Mouse (Mus musculus) heart, embryonic 14.5 days (tissue): ENCODE measurements around the gene Tuba1a. TPM values are rescaled to one million over a fixed set of nuclear protein-coding genes. Genes with fewer than 3 reads are reported as not detected.
A peak's percentile ranks its signal among the peaks of the same experiment; 100 is the strongest.

ENCODE experiments used
- ATAC-seq: fragments of 200-750 bp; cut with Nextera tagmentation; 2 replicates; pipeline ENCODE4 v1.8.0; 2017; ENCODE audit warnings: low read depth, moderate TSS enrichment; ENCODE audit not compliant: insufficient number of reproducible peaks, insufficient read depth, low FRiP score
- H3K27ac ChIP-seq, 2 experiments: fragments of 200-500 bp in 1 of 2; fragments of 300-500 bp in 1 of 2; sonication (generic) in 1 of 2; replicated peaks in 1 of 2; 2 replicates each; pipeline ENCODE4 v1.5.1; 2012 to 2014; ENCODE audit warnings: low read depth in 2 of 2, low read length in 2 of 2, control low read depth in 1 of 2, mild to moderate bottlenecking in 1 of 2, mixed read lengths in 1 of 2; ENCODE audit not compliant: control insufficient read depth in 1 of 2, insufficient read depth in 1 of 2
- H3K27me3 ChIP-seq: fragments of 300-500 bp; sonication (generic); 2 replicates; pipeline ENCODE4 v1.6.1; 2014; ENCODE audit warnings: mild to moderate bottlenecking, low read length, control low read depth; ENCODE audit not compliant: control insufficient read depth, insufficient read depth
- H3K36me3 ChIP-seq: fragments of 300-500 bp; sonication (generic); 2 replicates; pipeline ENCODE4 v1.6.1; 2014; ENCODE audit warnings: mild to moderate bottlenecking, control low read depth, low read length, mixed read lengths; ENCODE audit not compliant: control insufficient read depth, insufficient read depth
- H3K4me1 ChIP-seq, 2 experiments: fragments of 200-500 bp in 1 of 2; fragments of 300-500 bp in 1 of 2; sonication (generic) in 1 of 2; 2 replicates each; pipeline ENCODE4 v1.6.1; 2012 to 2014; ENCODE audit warnings: low read length in 2 of 2, control low read depth in 1 of 2, mixed read lengths in 1 of 2; ENCODE audit not compliant: control insufficient read depth in 2 of 2, insufficient read depth in 2 of 2
- H3K4me2 ChIP-seq: fragments of 300-500 bp; sonication (generic); 2 replicates; pipeline ENCODE4 v1.6.1; 2014; ENCODE audit warnings: mild to moderate bottlenecking, low read length
- H3K4me3 ChIP-seq, 2 experiments: fragments of 200-500 bp in 1 of 2; fragments of 300-500 bp in 1 of 2; sonication (generic) in 1 of 2; 2 replicates each; pipeline ENCODE4 v1.5.1; 2012 to 2014; ENCODE audit warnings: low read length in 2 of 2, mild to moderate bottlenecking in 2 of 2, control low read depth in 1 of 2, low read depth in 1 of 2, moderate library complexity in 1 of 2; ENCODE audit not compliant: control insufficient read depth in 1 of 2, insufficient read depth in 1 of 2
- H3K9ac ChIP-seq: fragments of 300-500 bp; sonication (generic); 2 replicates; pipeline ENCODE4 v1.6.1; 2014; ENCODE audit warnings: mild to moderate bottlenecking, low read length
- H3K9me3 ChIP-seq: fragments of 300-500 bp; sonication (generic); 2 replicates; pipeline ENCODE4 v1.6.1; 2016; ENCODE audit warnings: low read length, control low read depth; ENCODE audit not compliant: control insufficient read depth
- WGBS: fragments of 180-500 bp; shearing (Covaris S2); extraction: QIAGEN DNeasy Blood & Tissue Kit; methylation state at CpG from one replicate; pipeline ENCODE4 v1.1.7; 2014; 5-methylcytosine and 5-hydroxymethylcytosine counted together
- polyA plus RNA-seq: library from polyadenylated mRNA; unstranded; fragments of >200 nt; fragmentation: Nextera tagmentation; extraction: Ambion mirVana; gene quantifications from 2 replicates; pipeline ENCODE4 v1.2.1, GENCODE M21; 2014

Tuba1a gene
- polyA plus RNA-seq = 790 and 917 TPM in 2 replicates

GRCm38 (mm10) chr15:98953401-98954356, at the start of gene Tuba1a, which contains the start of gene Gm49450:
Gene Tuba1a (minus strand): TSS chr15:98953703.
Gene Gm49450 (minus strand): TSS chr15:98953551.
- Histone ChIP-seq H3K4me3 (peak within 1 kb of the TSS; percentile 73 to 90), H3K36me3 (peaks cover 15% of the 10 kb centered on the region), H3K27ac (peak within 1 kb of the TSS; percentile 96 to 98), H3K9me3 (no peaks in the 10 kb centered on the region), H3K4me1 (peaks cover 4 to 14% of the 10 kb centered on the region in 2 experiments; a peak in 2 of 4 replicates), H3K9ac (peak within 1 kb of the TSS; percentile 94), H3K4me2 (peak within 1 kb of the TSS; percentile 67), H3K27me3 (no peaks in the 10 kb centered on the region)
- WGBS = 7% methylated on average over 28 of the region's 28 CpGs
- peak; percentile 98 for ATAC-seq

GRCm38 (mm10) chr15:99001451-99001931, 48.0 kb upstream of the Tuba1a start:
- ATAC-seq = peak; percentile 24; the same call in 1 of the 2 replicates
- Histone ChIP-seq H3K9ac (peak overlapping the region; percentile 51), H3K27me3 (no peaks in the 10 kb centered on the region), H3K4me1 (peaks cover 27 to 38% of the 10 kb centered on the region in 2 experiments), H3K27ac (peak overlapping the region in 1 of 2 experiments; percentile 17; a peak in 1 of 4 replicates), H3K9me3 (no peaks in the 10 kb centered on the region), H3K4me2 (peak overlapping the region; percentile 71), H3K36me3 (no peaks in the 10 kb centered on the region), H3K4me3 (peak overlapping the region; percentile 26 to 29)
- 10% methylated on average over 17 of the region's 17 CpGs for WGBS

GRCm38 (mm10) chr15:99000535-99001283, 47.2 kb upstream of the Tuba1a start:
- H3K9ac ChIP-seq = no peak overlapping the region
- no peaks in the 10 kb centered on the region for H3K9me3 ChIP-seq
- peak overlapping the region; percentile 36 to 61; a peak in 3 of 4 replicates for H3K27ac ChIP-seq
- 29% methylated on average over 14 of the region's 14 CpGs for WGBS
- H3K36me3 ChIP-seq = no peaks in the 10 kb centered on the region
- H3K4me2 ChIP-seq = peak overlapping the region; percentile 71
- no peak overlapping the region for H3K4me3 ChIP-seq
- no peak for ATAC-seq
- no peaks in the 10 kb centered on the region for H3K27me3 ChIP-seq
- peaks cover 30 to 42% of the 10 kb centered on the region in 2 experiments for H3K4me1 ChIP-seq

- Histone ChIP-seq H3K4me1 (peaks cover 30 to 42% of the 10 kb centered on the region in 2 experiments), H3K4me3 (no peak overlapping the region), H3K27ac (peak overlapping the region; percentile 72 to 86), H3K27me3 (no peaks in the 10 kb centered on the region), H3K36me3 (no peaks in the 10 kb centered on the region), H3K4me2 (peak overlapping the region; percentile 39; the same call in 1 of the 2 replicates), H3K9ac (peak overlapping the region; percentile 8; the same call in 1 of the 2 replicates), H3K9me3 (no peaks in the 10 kb centered on the region)
- no peak for ATAC-seq
- 35% methylated on average over 6 of the region's 6 CpGs for WGBS
Measured at GRCm38 (mm10) chr15:98998775-98999157, 45.3 kb upstream of the Tuba1a start.

- peak overlapping the region; percentile 8; the same call in 1 of the 2 replicates for H3K9ac ChIP-seq
Measured at GRCm38 (mm10) chr15:98997938-98998774, 44.7 kb upstream of the Tuba1a start.

GRCm38 (mm10) chr15:98996840-98997239, 43.3 kb upstream of the Tuba1a start:
- no peak overlapping the region for H3K9ac ChIP-seq

More at GRCm38 (mm10) chr15:98997938-98998774, 44.7 kb upstream of the Tuba1a start:
- Histone ChIP-seq H3K27me3 (no peaks in the 10 kb centered on the region), H3K4me2 (peak overlapping the region; percentile 39; the same call in 1 of the 2 replicates), H3K27ac (peak overlapping the region; percentile 72 to 86), H3K36me3 (no peaks in the 10 kb centered on the region), H3K4me3 (no peak overlapping the region), H3K4me1 (peaks cover 33 to 46% of the 10 kb centered on the region in 2 experiments), H3K9me3 (no peaks in the 10 kb centered on the region)
- 9% methylated on average over 13 of the region's 13 CpGs for whole genome bisulfite sequencing
- peak; percentile 32; the same call in 1 of the 2 replicates for ATAC-seq

More at GRCm38 (mm10) chr15:98996840-98997239, 43.3 kb upstream of the Tuba1a start:
- Histone ChIP-seq H3K9me3 (no peaks in the 10 kb centered on the region), H3K4me2 (no peak overlapping the region), H3K36me3 (no peaks in the 10 kb centered on the region), H3K27ac (0 out of 4 replicates have a peak overlapping the region, but pooled peaks of 1 of the 2 experiments have one; percentile 86), H3K27me3 (no peaks in the 10 kb centered on the region), H3K4me3 (no peak overlapping the region), H3K4me1 (peaks cover 34 to 50% of the 10 kb centered on the region in 2 experiments)
- 86% methylated on average over 7 of the region's 7 CpGs for WGBS
- no peak for ATAC-seq
